Mouse (Mus musculus): ENCODE measurements around the gene Pkm.

DNA sequence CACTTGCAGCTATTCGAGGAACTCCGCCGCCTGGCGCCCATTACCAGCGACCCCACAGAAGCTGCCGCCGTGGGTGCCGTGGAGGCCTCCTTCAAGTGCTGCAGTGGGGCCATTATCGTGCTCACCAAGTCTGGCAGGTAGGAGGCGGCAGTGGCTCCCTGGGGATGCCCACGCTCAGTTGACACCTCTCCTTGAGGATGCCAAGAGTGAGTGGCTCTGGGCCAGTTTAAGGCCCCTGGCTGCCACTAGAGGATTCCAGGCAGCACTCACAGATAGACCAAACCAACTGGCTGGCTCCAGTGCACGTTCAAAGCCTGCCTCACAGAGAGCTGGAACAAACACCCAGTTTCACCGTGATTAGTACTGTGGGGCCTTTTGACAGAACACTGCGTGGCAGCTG, 19.4 kb downstream of the Pkm start:
- TF ChIP-seq UBTF (IDR thresholded peaks at IDR 0.05; ENCODE audit: borderline replicate concordance, insufficient read depth, low read depth, low read length): no peak
- no peak for TF ChIP-seq TAL1 (IDR thresholded peaks at IDR 0.05; ENCODE audit: low read length)
- no peak for TF ChIP-seq MAZ (IDR thresholded peaks at IDR 0.05; ENCODE audit: low read depth, low read length)
- TF ChIP-seq CTCF (IDR thresholded peaks at IDR 0.05 in 2 of 3, conservative IDR thresholded peaks at IDR 0.05 in 1 of 3; ENCODE audit: control insufficient read depth in 1 of 3, insufficient read depth in 1 of 3, low read depth in 2 of 3, low read length in 3 of 3, poor library complexity in 1 of 3, severe bottlenecking in 1 of 3): no peak

Measured in MEL (cell line).